ENCODE assay signal across 8 mouse cellular contexts in genomic region chr12:73583813-73584609, GRCm38 (mm10). TPM values are rescaled to one million over a fixed set of nuclear protein-coding genes. Genes with fewer than 3 reads are reported as not detected.
DNase-seq lines count a peak whose midpoint lies in the region; ATAC-seq and TF ChIP-seq lines count a peak whose summit lies in the region.

No protein-coding gene starts in this region.

- H3K27me3 ChIP-seq in spleen, adult 2 months (ENCODE audit: control insufficient read depth, insufficient read depth, low read length): peaks cover 10% of the 10 kb centered on the region
- peaks cover 65% of the 10 kb centered on the region for H3K27me3 ChIP-seq in hindbrain, embryonic 10.5 days (ENCODE audit: insufficient read depth, poor library complexity, severe bottlenecking)
- H3K27me3 ChIP-seq in limb, embryonic 14.5 days (ENCODE audit: control insufficient read depth, insufficient read depth, low read length): peaks cover 20% of the 10 kb centered on the region; the same call in 1 of the 2 replicates
- H3K27me3 ChIP-seq in midbrain, postnatal 0 days (ENCODE audit: insufficient read depth, low read length): no peaks in the 10 kb centered on the region

- no peak for TF ChIP-seq CTCF in spleen, adult 2 months (IDR thresholded peaks at IDR 0.05; ENCODE audit: extremely low read depth, insufficient read depth, insufficient read length, insufficient replicate concordance)
- no peak for TF ChIP-seq CTCF in embryonic fibroblast, embryonic 13.5 days (IDR thresholded peaks at IDR 0.05; ENCODE audit: borderline replicate concordance, insufficient read depth, low read length)
- peak; percentile 65 for TF ChIP-seq CTCF in midbrain, postnatal 0 days (IDR thresholded peaks at IDR 0.05)

- ATAC-seq in limb, embryonic 14.5 days (ENCODE audit: low FRiP score, low read depth): no peak
- ATAC-seq in midbrain, postnatal 0 days (ENCODE audit: low FRiP score): peak; percentile 50

- no peaks in the 10 kb centered on the region for H3K36me3 ChIP-seq in spleen, adult 2 months (ENCODE audit: control insufficient read depth, insufficient read depth, low read length)
- no peaks in the 10 kb centered on the region for H3K36me3 ChIP-seq in hindbrain, embryonic 10.5 days
- H3K36me3 ChIP-seq in limb, embryonic 14.5 days (ENCODE audit: control insufficient read depth, insufficient read depth, low read length): no peaks in the 10 kb centered on the region
- no peaks in the 10 kb centered on the region for H3K36me3 ChIP-seq in midbrain, postnatal 0 days (ENCODE audit: insufficient read depth, low read length)

- peak overlapping the region; percentile 71 for H3K9ac ChIP-seq in limb, embryonic 14.5 days (ENCODE audit: low read depth, low read length, severe bottlenecking)
- H3K9ac ChIP-seq in midbrain, postnatal 0 days (replicated peaks; ENCODE audit: low read length, poor library complexity, severe bottlenecking): peak overlapping the region; percentile 67

- H3K9me3 ChIP-seq in hindbrain, embryonic 10.5 days: no peaks in the 10 kb centered on the region
- H3K9me3 ChIP-seq in limb, embryonic 14.5 days (ENCODE audit: control insufficient read depth, low read length): no peaks in the 10 kb centered on the region
- no peaks in the 10 kb centered on the region for H3K9me3 ChIP-seq in midbrain, postnatal 0 days (ENCODE audit: low read length)

- WGBS in spleen, adult 2 months: 17% methylated on average over 33 of the region's 33 CpGs
- WGBS in hindbrain, embryonic 10.5 days: 5% methylated on average over 33 of the region's 33 CpGs
- 6% methylated on average over 33 of the region's 33 CpGs for WGBS in limb, embryonic 14.5 days
- 6% methylated on average over 32 of the region's 33 CpGs for WGBS in midbrain, postnatal 0 days

- peak overlapping the region; percentile 97 for H3K4me2 ChIP-seq in limb, embryonic 14.5 days (replicated peaks; ENCODE audit: low read depth, low read length, severe bottlenecking)
- peak overlapping the region; percentile 88 for H3K4me2 ChIP-seq in midbrain, postnatal 0 days (ENCODE audit: low read depth, low read length, poor library complexity, severe bottlenecking)

- no peak for DNase-seq in spleen, adult 2 months (ENCODE audit: low read depth in 1 of 2, low spot score in 2 of 2)
- DNase-seq in spleen, postnatal 10 days (ENCODE audit: low spot score in 2 of 2): no peak
- DNase-seq in hindbrain, embryonic 10.5 days (ENCODE audit: low spot score): peak; percentile 38
- no peak for DNase-seq in limb, embryonic 14.5 days (ENCODE audit: low spot score)
- peak; percentile 72 for DNase-seq in midbrain, postnatal 0 days (ENCODE audit: low spot score)
- DNase-seq in layer of hippocampus, postnatal 25 days (ENCODE audit: extremely low spot score in 1 of 2, low spot score in 1 of 2): no peak
- DNase-seq in left cerebral cortex, adult 8-10 months (ENCODE audit: low spot score in 2 of 2): no peak

- H3K4me1 ChIP-seq in spleen, adult 2 months (ENCODE audit: control insufficient read depth, insufficient read depth, insufficient read length): no peaks in the 10 kb centered on the region
- peaks cover 4% of the 10 kb centered on the region; the same call in 1 of the 2 replicates for H3K4me1 ChIP-seq in embryonic fibroblast, embryonic 13.5 days (ENCODE audit: control insufficient read depth, insufficient read depth, low read length)
- peaks cover 24% of the 10 kb centered on the region for H3K4me1 ChIP-seq in hindbrain, embryonic 10.5 days (replicated peaks)
- H3K4me1 ChIP-seq in limb, embryonic 14.5 days (ENCODE audit: control insufficient read depth, insufficient read depth, low read length): 0 out of 2 replicates have a peak, but pooled peaks cover 6% of the 10 kb centered on the region
- peaks cover 6% of the 10 kb centered on the region; the same call in 1 of the 2 replicates for H3K4me1 ChIP-seq in midbrain, postnatal 0 days (ENCODE audit: insufficient read depth, low read length)

- peak overlapping the region; percentile 65; the same call in 1 of the 2 replicates for H3K4me3 ChIP-seq in spleen, adult 2 months (ENCODE audit: extremely low read depth, insufficient read depth, insufficient read length)
- H3K4me3 ChIP-seq in embryonic fibroblast, embryonic 13.5 days (ENCODE audit: insufficient read depth, low read length): peak overlapping the region; percentile 71
- H3K4me3 ChIP-seq in hindbrain, embryonic 10.5 days: peak overlapping the region; percentile 80
- peak overlapping the region; percentile 76 for H3K4me3 ChIP-seq in limb, embryonic 14.5 days (replicated peaks; ENCODE audit: low read length)
- H3K4me3 ChIP-seq in midbrain, postnatal 0 days (ENCODE audit: low read depth, low read length): peak overlapping the region; percentile 68

- no peak for TF ChIP-seq POLR2A in spleen, adult 2 months (IDR thresholded peaks at IDR 0.05; ENCODE audit: low read depth, low read length)
- no peak for TF ChIP-seq POLR2A in embryonic fibroblast, embryonic 13.5 days (IDR thresholded peaks at IDR 0.05; ENCODE audit: low read depth, low read length)
- no peak for TF ChIP-seq POLR2A in limb, embryonic 14.5 days (IDR thresholded peaks at IDR 0.05; ENCODE audit: borderline replicate concordance, extremely low read depth, insufficient read depth, insufficient read length)

- peak overlapping the region; percentile 22 for H3K27ac ChIP-seq in spleen, adult 2 months (ENCODE audit: insufficient read depth, low read length)
- H3K27ac ChIP-seq in embryonic fibroblast, embryonic 13.5 days (ENCODE audit: insufficient read depth, low read length): no peak overlapping the region
- peak overlapping the region; percentile 89 for H3K27ac ChIP-seq in hindbrain, embryonic 10.5 days
- H3K27ac ChIP-seq in limb, embryonic 14.5 days (replicated peaks; ENCODE audit: low read depth, low read length): no peak overlapping the region
- H3K27ac ChIP-seq in midbrain, postnatal 0 days (ENCODE audit: low read depth, low read length): peak overlapping the region; percentile 55

RNA-seq across cellular contexts. Expression of gene Prkch, which starts 0.6 kb away (rescaled TPM):
- 12.5 and 13.5 TPM in 2 replicates for polyA plus RNA-seq in spleen, adult 2 months (2012; rRNA removed)
- polyA plus RNA-seq in embryonic fibroblast, embryonic 13.5 days (2011; ENCODE audit: insufficient read length, low read depth, missing spikeins): 0.75 and 1.3 TPM in 2 replicates
- polyA plus RNA-seq in hindbrain, embryonic 10.5 days (2016; fragmentation: Nextera tagmentation; extraction: Ambion mirVana): 5.7 and 7.9 TPM in 2 replicates
- polyA plus RNA-seq in limb, embryonic 14.5 days (2012; rRNA removed): 7.6 and 9.3 TPM in 2 replicates
- 17.2 and 17.9 TPM in 2 replicates for polyA plus RNA-seq in limb, embryonic 14.5 days (2014; fragmentation: Nextera tagmentation; extraction: Ambion mirVana)
- total RNA-seq in midbrain, postnatal 0 days (2014; rRNA removed): 16.2 and 20.0 TPM in 2 replicates
- polyA plus RNA-seq in midbrain, postnatal 0 days (2015; fragmentation: Nextera tagmentation; extraction: Ambion mirVana): 6.9 and 9.9 TPM in 2 replicates
- total RNA-seq in layer of hippocampus, postnatal 25 days (2021): 1 to 10 TPM; 2.9 to 4.0 TPM
- 10 to 100 TPM; 11.2 to 13.2 (median 12.5) TPM for total RNA-seq in left cerebral cortex, adult 8-10 months (2022)

RNA-seq across cellular contexts. Expression of gene Tmem30b, which starts 37.8 kb away (rescaled TPM):
- polyA plus RNA-seq in spleen, adult 2 months (2012; rRNA removed): 0.14 and 0.27 TPM in 2 replicates
- 0.60 and 2.0 TPM in 2 replicates for polyA plus RNA-seq in embryonic fibroblast, embryonic 13.5 days (2011; ENCODE audit: insufficient read length, low read depth, missing spikeins)
- 3.9 and 5.8 TPM in 2 replicates for polyA plus RNA-seq in hindbrain, embryonic 10.5 days (2016; fragmentation: Nextera tagmentation; extraction: Ambion mirVana)
- 13.8 and 19.8 TPM in 2 replicates for polyA plus RNA-seq in limb, embryonic 14.5 days (2012; rRNA removed)
- polyA plus RNA-seq in limb, embryonic 14.5 days (2014; fragmentation: Nextera tagmentation; extraction: Ambion mirVana): 16.9 and 17.0 TPM in 2 replicates
- 0.38 and 1.2 TPM in 2 replicates for total RNA-seq in midbrain, postnatal 0 days (2014; rRNA removed)
- polyA plus RNA-seq in midbrain, postnatal 0 days (2015; fragmentation: Nextera tagmentation; extraction: Ambion mirVana): 0.36 and 0.53 TPM in 2 replicates
- total RNA-seq in layer of hippocampus, postnatal 25 days (2021): under 1 TPM in 1 of 2 experiments, not detected in 1; 0.12 TPM
- under 1 TPM; 0.11 to 0.93 (median 0.36) TPM for total RNA-seq in left cerebral cortex, adult 8-10 months (2022)

Comparison
In these comparisons a context has a peak if more than half of its experiments do, and no peak if none do; other contexts are left out.
1. DNase-seq: peak in hindbrain, embryonic 10.5 days (single experiment) and midbrain, postnatal 0 days (single experiment); none in spleen, adult 2 months (0 of 2), spleen, postnatal 10 days (0 of 2), limb, embryonic 14.5 days (single experiment), layer of hippocampus, postnatal 25 days (0 of 2) and left cerebral cortex, adult 8-10 months (0 of 2).
2. H3K27ac ChIP-seq: peak in spleen, adult 2 months (single experiment), hindbrain, embryonic 10.5 days (single experiment) and midbrain, postnatal 0 days (single experiment); none in embryonic fibroblast, embryonic 13.5 days (single experiment) and limb, embryonic 14.5 days (single experiment).
3. Peak in every context shown above with its lines, with median percentiles within 50 percentile points of each other: H3K4me3 ChIP-seq.